Mouse (Mus musculus): ENCODE data around the gene Oasl1. TPM values are rescaled to one million over a fixed set of nuclear protein-coding genes. Genes with fewer than 3 reads are reported as not detected.
A peak's percentile ranks its signal among the peaks of the same experiment; 100 is the strongest.
"Not testable (repeated sequence)": the region's sequence is repeated elsewhere in the genome, so short reads cannot be mapped to it uniquely, and the experiment has no call there.

Gene Oasl1
- polyA plus RNA-seq (2015; fragmentation: Nextera tagmentation; extraction: Ambion mirVana): 0.28 TPM in 1 of 2 replicates, not detected in the other

DNA sequence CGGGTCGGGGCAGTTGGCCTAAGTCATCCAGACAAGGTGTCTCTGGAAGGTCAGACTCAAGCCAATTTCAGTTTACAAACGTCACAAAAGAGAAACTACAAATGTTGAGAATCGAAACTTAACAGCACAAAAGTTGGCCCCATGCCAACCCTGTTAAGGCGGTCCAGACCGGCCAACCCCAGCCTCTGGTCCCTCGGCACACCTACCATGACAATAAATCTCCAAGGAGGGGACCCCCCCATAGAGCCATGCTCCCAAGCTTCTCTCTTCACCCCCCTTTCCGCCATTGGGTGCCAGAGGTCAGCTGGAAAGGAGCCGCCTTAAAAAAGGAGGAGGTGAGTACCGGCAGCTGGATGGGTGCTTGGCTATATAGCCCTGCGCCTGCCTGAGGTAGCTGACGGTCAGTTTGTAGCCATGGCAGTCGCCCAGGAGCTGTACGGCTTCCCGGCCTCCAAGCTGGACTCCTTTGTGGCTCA, at the start of gene Oasl1:
Gene Oasl1 (plus strand): TSS at position 243 of the 476 bp plus-strand sequence.
- no peak for ATAC-seq
- Histone ChIP-seq H3K9ac (replicated peaks) (no peak within 1 kb of the TSS), H3K27ac (no peak within 1 kb of the TSS), H3K27me3 (no peaks in the 10 kb centered on the region), H3K4me2 (replicated peaks) (no peak within 1 kb of the TSS), H3K36me3 (no peaks in the 10 kb centered on the region), H3K9me3 (no peaks in the 10 kb centered on the region), H3K4me1 (replicated peaks) (peaks cover 12% of the 10 kb centered on the region; the same call in 1 of the 2 replicates), H3K4me3 (replicated peaks) (no peak within 1 kb of the TSS)
- WGBS: 53% methylated on average over 15 of the region's 15 CpGs

DNA sequence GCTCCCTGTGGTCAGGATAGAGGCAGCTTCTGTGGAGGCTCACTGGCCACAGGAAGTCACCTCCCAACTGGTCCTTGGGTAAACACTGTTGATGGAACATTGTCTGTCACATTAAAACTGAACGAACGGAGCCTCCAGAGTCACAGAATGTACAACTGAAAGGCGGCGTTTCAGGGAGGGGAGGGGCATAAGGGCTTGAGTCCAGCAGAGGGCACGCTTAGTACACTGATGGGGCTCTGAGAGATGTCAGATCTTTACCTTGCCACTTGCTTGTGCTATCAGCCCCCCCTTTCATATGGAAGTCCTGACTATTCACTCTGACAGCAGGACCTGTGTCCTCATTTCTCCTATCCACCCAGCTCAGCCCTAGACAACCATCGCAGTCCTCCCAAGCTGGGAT, 47.2 kb upstream of the Oasl1 start:
- Histone ChIP-seq H3K4me1 (replicated peaks) (0 out of 2 replicates have a peak, but pooled peaks cover 5% of the 10 kb centered on the region), H3K9ac (replicated peaks) (peak overlapping the region; percentile 23; the same call in 1 of the 2 replicates), H3K27ac (no peak overlapping the region), H3K27me3 (no peaks in the 10 kb centered on the region), H3K36me3 (no peaks in the 10 kb centered on the region), H3K4me3 (replicated peaks) (no peak overlapping the region), H3K4me2 (replicated peaks) (no peak overlapping the region), H3K9me3 (no peaks in the 10 kb centered on the region)
- 56% methylated on average over 6 of the region's 6 CpGs for WGBS
- no peak for ATAC-seq

DNA sequence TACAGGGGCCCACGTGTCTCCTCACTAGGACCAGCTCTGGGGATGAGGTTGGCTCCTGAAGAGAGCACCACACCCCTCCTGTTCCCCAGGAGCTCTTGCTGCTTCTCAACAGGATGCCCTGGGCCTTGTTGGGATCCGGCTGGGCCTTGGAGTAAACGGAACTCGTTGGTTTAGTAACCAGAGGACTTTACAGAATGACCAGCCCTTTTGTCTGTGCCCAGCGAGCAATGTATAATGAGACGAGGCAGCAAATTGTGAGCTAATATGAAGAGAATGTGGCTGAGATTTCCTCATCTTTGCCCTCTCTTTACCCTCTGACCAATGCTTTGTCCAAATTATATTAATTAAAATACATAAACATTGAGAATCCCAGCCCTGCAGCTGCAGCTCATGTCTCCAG, 46.7 kb upstream of the Oasl1 start:
- ATAC-seq: no peak
- 30% methylated on average over 6 of the region's 6 CpGs for WGBS

DNA sequence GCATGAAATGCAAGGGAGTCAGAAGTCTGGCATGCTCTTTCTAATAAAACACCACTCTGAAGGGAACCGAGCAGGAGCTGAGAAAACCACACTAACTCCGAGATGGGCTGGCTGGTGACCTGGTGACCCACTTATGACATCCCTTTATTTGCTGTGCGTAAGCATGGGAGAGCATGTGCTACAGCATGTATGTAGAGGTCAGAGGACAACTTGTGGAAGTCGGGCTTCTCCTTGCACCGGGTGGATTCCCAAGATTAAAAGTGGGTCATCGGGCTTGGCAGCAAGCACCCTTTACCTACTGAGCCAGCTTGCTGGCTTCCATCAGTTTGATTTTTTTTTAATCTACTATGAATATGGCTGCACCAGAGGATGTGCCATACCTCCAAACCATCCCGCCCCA, 45.6 kb upstream of the Oasl1 start:
- ATAC-seq: no peak
- H3K36me3 ChIP-seq: no peaks in the 10 kb centered on the region
- no peak overlapping the region for H3K4me3 ChIP-seq (replicated peaks)
- H3K9me3 ChIP-seq: no peaks in the 10 kb centered on the region
- H3K27ac ChIP-seq: no peak overlapping the region
- H3K9ac ChIP-seq (replicated peaks): no peak overlapping the region
- no peak overlapping the region for H3K4me2 ChIP-seq (replicated peaks)
- H3K27me3 ChIP-seq: no peaks in the 10 kb centered on the region
- WGBS: 73% methylated on average over 7 of the region's 7 CpGs
- 0 out of 2 replicates have a peak, but pooled peaks cover 5% of the 10 kb centered on the region for H3K4me1 ChIP-seq (replicated peaks)

More for the DNA sequence above, 46.7 kb upstream of the Oasl1 start:
- 0 out of 2 replicates have a peak, but pooled peaks cover 5% of the 10 kb centered on the region for H3K4me1 ChIP-seq (replicated peaks)
- no peak overlapping the region for H3K9ac ChIP-seq (replicated peaks)
- H3K9me3 ChIP-seq: no peaks in the 10 kb centered on the region
- no peak overlapping the region for H3K4me2 ChIP-seq (replicated peaks)
- H3K27me3 ChIP-seq: no peaks in the 10 kb centered on the region
- no peak overlapping the region for H3K4me3 ChIP-seq (replicated peaks)
- H3K36me3 ChIP-seq: no peaks in the 10 kb centered on the region
- H3K27ac ChIP-seq: no peak overlapping the region

DNA sequence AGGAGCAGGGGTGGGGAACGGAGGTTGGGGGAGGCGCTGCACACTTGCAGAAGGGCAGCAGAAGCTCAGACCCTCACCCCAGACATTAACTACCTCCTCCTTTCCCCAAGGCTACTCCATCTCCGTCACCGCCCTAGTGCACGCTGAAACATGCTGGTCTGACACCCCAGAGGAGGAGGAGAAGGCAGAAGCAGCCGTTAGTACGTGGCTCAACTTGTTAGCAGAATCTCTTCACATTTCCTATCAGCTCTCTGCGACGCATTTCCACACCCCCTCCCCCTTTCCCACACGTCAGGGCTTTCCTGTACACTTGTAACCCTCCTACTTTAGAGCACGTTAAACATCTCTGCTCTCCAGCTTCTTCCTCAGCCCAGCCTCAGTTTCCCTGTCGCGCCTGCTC, 43.6 kb upstream of the Oasl1 start:
- Histone ChIP-seq H3K4me1 (replicated peaks) (0 out of 2 replicates have a peak, but pooled peaks cover 5% of the 10 kb centered on the region), H3K4me2 (replicated peaks) (no peak overlapping the region), H3K9me3 (no peaks in the 10 kb centered on the region), H3K36me3 (no peaks in the 10 kb centered on the region), H3K27ac (no peak overlapping the region), H3K9ac (replicated peaks) (no peak overlapping the region), H3K27me3 (no peaks in the 10 kb centered on the region), H3K4me3 (replicated peaks) (no peak overlapping the region)
- 77% methylated on average over 13 of the region's 13 CpGs for WGBS
- no peak for ATAC-seq

DNA sequence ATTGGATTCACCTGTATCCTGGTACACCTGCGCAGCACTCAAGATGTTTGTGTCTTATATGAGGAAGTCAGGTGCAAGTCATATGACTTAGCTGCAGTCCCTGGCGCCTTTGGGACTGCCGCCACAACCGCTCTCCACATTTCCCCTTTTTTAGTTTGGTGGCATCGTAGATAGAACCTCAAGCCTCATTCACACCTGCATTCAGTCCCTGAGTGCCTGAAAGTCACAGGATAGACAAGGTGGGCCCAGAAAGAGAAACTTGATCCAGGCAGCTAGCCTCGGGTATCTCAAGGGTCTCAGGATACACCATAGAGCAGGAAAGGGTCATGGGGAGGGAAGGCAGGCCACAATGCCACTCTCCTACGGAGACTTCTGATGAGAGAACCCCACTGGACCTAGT, 40.7 kb upstream of the Oasl1 start:
- not testable (repeated sequence) for H3K36me3 ChIP-seq; H3K27ac ChIP-seq; H3K9me3 ChIP-seq; H3K27me3 ChIP-seq; ATAC-seq; H3K4me3 ChIP-seq (replicated peaks); H3K4me2 ChIP-seq (replicated peaks); H3K9ac ChIP-seq (replicated peaks); H3K4me1 ChIP-seq (replicated peaks)
- WGBS: 93% methylated on average over 6 of the region's 7 CpGs

DNA sequence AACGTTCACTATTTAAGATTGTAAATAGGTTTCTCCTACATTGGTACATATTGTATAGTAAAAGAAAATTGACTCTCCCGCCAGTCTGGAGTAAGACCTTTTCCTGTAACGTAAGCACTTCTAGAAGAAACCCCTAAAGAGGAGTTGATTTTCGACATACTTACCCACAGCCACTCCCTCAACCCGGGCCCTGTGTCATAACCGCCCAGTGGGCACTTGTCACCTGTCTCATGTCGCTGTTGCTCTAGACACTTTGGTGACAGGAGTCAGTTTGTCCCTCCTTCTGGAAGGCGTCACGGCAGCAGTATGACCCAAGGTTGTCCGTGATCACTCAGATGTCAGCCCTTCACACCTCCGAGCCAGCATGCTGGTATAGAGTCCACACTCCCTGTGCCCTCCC, 40.0 kb upstream of the Oasl1 start:
- WGBS: 93% methylated on average over 11 of the region's 11 CpGs
- Histone ChIP-seq H3K9me3 (no peaks in the 10 kb centered on the region), H3K27ac (no peak overlapping the region), H3K4me3 (replicated peaks) (no peak overlapping the region), H3K36me3 (no peaks in the 10 kb centered on the region), H3K4me1 (replicated peaks) (no peaks in the 10 kb centered on the region), H3K4me2 (replicated peaks) (no peak overlapping the region), H3K27me3 (no peaks in the 10 kb centered on the region), H3K9ac (replicated peaks) (no peak overlapping the region)
- no peak for ATAC-seq

DNA sequence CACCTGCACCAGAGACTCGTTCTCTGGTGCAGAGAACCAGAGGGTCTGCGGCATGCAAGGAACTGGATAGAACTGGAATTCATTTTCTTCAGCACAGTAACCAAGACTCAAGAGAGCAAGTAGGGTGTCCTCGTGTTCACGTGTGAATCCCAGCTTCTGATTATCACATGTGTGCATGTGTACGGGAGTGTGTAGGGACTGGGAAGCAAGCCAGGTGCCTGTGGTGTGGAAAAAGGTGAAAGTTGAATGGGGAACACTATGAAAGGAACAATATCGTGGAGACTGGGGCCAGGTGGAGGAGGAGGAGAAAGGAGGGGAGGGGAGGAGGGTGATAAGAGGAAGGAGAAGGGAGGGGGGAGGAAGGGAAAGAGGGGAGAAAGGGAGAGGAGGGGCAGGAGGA, 36.2 kb upstream of the Oasl1 start:
- Histone ChIP-seq H3K36me3 (no peaks in the 10 kb centered on the region), H3K9ac (replicated peaks) (no peak overlapping the region), H3K4me3 (replicated peaks) (no peak overlapping the region), H3K27ac (no peak overlapping the region), H3K9me3 (no peaks in the 10 kb centered on the region), H3K4me1 (replicated peaks) (no peaks in the 10 kb centered on the region), H3K4me2 (replicated peaks) (no peak overlapping the region), H3K27me3 (no peaks in the 10 kb centered on the region)
- WGBS: 88% methylated on average over 6 of the region's 6 CpGs
- no peak for ATAC-seq

DNA sequence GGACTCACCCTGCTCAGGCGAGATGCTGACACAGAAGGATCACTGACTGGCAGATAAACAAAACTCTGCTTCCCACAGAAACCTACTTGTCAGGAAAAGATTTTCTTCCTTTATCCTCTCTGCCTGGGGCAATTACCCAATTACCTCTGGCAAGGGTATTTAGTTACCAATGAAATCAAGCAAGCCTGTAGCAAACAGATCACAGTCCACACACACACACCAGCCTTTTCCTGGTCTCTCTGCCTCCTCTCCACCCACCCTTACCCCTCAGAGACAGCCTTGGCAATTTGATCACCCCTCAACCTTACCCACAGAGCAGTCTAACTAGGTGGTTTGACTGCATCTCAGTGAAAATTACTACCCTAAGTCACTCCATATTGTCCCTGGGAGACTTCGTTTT, 34.0 kb upstream of the Oasl1 start:
- WGBS: 94% methylated on average over 2 of the region's 2 CpGs
- H3K27ac ChIP-seq: no peak overlapping the region
- no peaks in the 10 kb centered on the region for H3K36me3 ChIP-seq
- ATAC-seq: no peak
- no peak overlapping the region for H3K9ac ChIP-seq (replicated peaks)
- H3K4me1 ChIP-seq (replicated peaks): no peaks in the 10 kb centered on the region
- H3K4me3 ChIP-seq (replicated peaks): no peak overlapping the region
- H3K4me2 ChIP-seq (replicated peaks): no peak overlapping the region
- no peaks in the 10 kb centered on the region for H3K9me3 ChIP-seq
- H3K27me3 ChIP-seq: no peaks in the 10 kb centered on the region

DNA sequence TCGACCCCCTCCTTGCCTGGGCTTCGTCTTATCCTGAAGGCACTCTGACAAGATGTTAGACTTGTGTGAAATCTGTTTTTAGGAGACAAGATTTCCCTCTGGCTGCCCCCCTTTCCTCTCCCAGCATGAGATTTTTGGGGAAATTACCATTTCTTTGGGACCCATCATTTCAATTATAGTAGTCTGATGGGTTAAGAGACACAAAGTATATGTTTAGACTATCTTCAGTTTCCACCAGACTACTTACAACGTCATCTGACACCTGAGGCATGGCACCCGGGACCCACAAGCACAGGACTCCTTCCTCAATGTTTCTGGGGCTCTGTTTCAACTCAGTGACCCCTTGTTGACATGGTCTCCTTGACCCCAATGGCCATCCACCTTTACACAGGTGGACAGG, 27.5 kb upstream of the Oasl1 start:
- H3K4me2 ChIP-seq (replicated peaks): no peak overlapping the region
- H3K9me3 ChIP-seq: no peaks in the 10 kb centered on the region
- H3K27ac ChIP-seq: no peak overlapping the region
- no peaks in the 10 kb centered on the region for H3K27me3 ChIP-seq
- 88% methylated on average over 4 of the region's 4 CpGs for WGBS
- no peak overlapping the region for H3K9ac ChIP-seq (replicated peaks)
- no peak for ATAC-seq
- no peaks in the 10 kb centered on the region for H3K36me3 ChIP-seq
- H3K4me1 ChIP-seq (replicated peaks): 0 out of 2 replicates have a peak, but pooled peaks cover 6% of the 10 kb centered on the region
- no peak overlapping the region for H3K4me3 ChIP-seq (replicated peaks)

DNA sequence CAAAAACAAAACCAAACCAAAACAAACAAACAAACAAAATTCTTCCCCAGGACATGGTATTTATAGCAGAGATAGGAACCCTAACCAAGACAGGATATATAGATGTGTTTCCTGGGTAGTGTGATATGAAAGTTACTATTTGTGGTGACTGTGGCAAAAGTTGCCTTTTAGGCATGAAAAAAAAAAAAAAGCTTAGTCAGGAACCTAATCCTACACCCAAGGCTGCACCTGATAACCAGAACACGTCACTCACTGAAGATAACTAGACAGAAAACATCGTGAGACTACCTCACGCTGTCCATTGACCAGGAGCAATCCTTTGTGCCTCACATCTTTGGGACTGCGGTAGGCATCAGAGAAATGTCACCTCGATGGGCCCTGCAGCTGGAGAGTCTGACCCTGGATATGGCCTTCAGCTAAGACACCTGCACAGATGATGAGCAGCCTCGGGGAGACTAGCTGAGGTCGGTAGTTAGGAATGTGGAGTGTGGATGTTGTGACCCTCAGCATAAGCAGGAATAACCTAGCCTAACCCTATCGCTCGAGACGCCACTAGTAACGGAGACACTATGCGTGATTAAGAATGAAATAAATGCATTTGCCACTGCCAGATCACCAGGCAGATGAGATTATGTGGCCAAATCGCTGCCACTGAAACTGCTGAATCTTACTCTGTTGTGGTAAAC, 26.2 kb upstream of the Oasl1 start, which contains the start of gene Oasl2:
Gene Oasl2 (plus strand): TSS at position 249 of the 686 bp plus-strand sequence.
- Histone ChIP-seq H3K4me1 (replicated peaks) (0 out of 2 replicates have a peak, but pooled peaks cover 6% of the 10 kb centered on the region), H3K27ac (no peak within 1 kb of the TSS), H3K36me3 (no peaks in the 10 kb centered on the region), H3K9me3 (no peaks in the 10 kb centered on the region), H3K4me3 (replicated peaks) (no peak within 1 kb of the TSS), H3K27me3 (no peaks in the 10 kb centered on the region), H3K9ac (replicated peaks) (no peak within 1 kb of the TSS), H3K4me2 (replicated peaks) (no peak within 1 kb of the TSS)
- ATAC-seq: no peak
- 69% methylated on average over 13 of the region's 13 CpGs for WGBS

DNA sequence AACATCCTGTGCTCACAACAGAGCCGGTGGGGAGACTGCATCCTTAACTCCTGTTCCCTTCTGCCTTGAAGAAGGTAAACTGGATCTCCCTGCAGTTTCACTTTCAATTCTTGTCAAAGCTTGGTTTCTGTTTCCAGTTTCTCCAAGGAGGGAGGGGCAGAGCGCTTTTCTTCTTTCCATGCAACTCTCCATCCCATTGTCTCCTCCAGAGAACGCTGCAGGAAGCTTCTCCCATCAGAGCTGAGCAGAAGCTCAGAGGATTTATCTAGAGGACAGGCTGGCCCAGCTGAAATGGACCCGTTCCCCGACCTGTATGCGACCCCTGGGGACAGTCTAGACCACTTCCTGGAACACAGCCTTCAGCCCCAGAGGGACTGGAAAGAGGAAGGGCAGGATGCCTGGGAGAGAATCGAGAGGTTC, 25.7 kb upstream of the Oasl1 start:
- H3K9ac ChIP-seq (replicated peaks): no peak overlapping the region
- ATAC-seq: no peak
- H3K36me3 ChIP-seq: no peaks in the 10 kb centered on the region
- no peaks in the 10 kb centered on the region for H3K9me3 ChIP-seq
- H3K4me2 ChIP-seq (replicated peaks): no peak overlapping the region
- no peaks in the 10 kb centered on the region for H3K27me3 ChIP-seq
- H3K27ac ChIP-seq: no peak overlapping the region
- no peak overlapping the region for H3K4me3 ChIP-seq (replicated peaks)
- WGBS: 12% methylated on average over 7 of the region's 7 CpGs
- H3K4me1 ChIP-seq (replicated peaks): 0 out of 2 replicates have a peak, but pooled peaks cover 6% of the 10 kb centered on the region

All from midbrain, embryonic 13.5 days (tissue).